Mouse (Mus musculus): ENCODE results near the gene Tbc1d22a.

Tbc1d22a gene

DNA sequence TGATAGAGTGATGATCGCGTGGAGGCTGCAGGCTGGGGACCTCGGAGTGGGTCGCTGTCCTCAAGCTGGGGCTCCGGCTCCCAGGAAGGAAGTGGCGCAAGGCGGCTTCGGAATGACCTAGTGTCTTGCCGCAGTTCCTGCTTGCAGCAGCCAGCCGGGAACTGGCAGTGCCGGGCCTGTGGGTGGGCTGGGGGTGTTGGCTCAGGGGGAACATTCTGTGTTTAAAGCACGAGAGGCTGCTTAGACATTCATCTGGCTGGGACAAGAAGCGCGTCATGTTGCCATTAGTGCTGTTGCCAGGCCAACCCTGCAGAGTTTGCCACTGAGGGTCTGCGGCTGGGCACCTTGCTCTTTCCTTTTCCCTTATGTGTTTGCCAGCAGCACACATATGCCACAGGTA lies 63.2 kb downstream of the Tbc1d22a start:
- peak; percentile 58 for DNase-seq (ENCODE audit: low read depth, low spot score)

DNA sequence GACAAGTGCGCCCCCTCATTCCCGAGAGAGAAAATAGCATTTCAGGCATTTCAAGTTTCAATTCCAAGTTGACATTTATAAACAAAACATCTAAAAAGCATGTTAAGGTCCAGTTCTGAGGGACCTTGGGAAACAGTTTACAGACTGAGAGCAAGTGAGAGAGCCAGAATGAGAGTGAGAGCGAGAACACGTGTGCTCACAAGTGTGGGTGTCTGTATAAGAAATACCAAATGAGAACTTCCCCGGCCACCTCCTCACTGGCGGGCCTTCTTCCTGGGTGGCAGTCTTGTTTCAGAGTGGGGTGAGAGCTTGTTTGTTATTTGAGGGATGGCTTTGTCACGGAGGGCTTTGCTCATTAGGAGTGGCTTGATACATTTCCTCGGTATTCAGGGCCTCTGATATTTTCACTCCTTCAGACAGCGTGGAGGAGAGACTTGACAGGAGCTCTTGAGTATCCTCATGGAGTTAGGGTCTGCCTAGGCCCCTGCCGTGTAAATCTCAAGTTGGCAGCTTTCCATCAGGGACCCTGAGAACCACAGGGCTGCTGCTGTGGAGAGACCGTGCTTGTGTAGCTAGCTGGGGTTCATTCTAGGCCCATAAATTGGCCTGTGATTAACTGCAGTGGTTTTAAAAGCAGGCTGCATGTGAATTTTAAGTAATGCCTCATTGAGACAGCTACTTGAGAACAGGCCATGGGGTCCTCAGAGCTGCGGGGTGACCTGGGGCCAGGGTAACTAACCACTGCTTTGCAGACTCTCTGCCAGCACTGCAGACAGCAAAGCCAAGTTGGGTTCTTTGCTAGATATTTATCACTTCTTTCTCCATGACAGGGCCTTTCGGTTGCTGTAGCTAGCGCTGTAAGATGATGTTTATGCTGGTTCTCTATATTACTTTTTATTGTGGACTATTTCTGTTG lies 65.1 kb downstream of the Tbc1d22a start:
- DNase-seq (ENCODE audit: low read depth, low spot score), result peak; percentile 53

DNA sequence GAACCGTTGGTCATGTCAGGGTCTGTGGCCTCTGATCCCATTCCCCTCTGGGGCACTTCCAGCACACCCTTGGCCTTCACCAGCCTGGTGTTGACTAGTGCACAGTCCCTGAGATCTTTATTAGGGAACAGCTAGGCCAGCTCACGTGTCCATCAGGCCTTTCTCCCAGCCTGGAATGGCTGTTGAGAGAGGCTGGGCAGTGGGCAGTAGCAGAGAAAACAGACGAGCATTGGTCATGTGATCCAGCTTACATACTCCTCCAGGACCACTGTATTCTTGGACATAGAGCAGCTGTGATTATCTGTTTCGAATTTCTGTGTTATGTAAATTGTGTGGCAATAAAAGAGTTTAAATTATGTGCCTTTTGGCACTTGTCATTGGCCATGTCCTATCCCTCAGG lies 65.9 kb downstream of the Tbc1d22a start:
- DNase-seq (ENCODE audit: low read depth, low spot score), result no peak

DNA sequence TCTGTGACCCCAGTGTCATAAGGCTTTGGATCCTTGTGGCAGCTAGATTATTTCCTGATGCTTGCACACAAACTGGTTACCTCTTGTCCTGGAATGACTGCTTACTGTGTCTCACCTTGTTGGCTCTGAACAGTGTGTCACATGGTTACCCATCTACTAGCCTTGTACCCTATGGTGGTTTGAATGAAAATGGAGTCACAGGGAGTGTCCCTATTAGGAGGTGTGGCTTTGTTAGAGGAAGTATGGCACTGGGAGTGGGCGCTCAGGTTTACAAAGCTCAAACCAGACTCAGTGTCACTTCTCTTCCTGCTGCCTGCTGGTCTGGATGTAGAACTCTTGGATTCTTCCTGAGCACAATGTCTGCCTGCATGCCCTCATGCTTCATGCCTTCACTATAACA lies 69.0 kb downstream of the Tbc1d22a start:
- no peak for DNase-seq (ENCODE audit: low read depth, low spot score)

DNA sequence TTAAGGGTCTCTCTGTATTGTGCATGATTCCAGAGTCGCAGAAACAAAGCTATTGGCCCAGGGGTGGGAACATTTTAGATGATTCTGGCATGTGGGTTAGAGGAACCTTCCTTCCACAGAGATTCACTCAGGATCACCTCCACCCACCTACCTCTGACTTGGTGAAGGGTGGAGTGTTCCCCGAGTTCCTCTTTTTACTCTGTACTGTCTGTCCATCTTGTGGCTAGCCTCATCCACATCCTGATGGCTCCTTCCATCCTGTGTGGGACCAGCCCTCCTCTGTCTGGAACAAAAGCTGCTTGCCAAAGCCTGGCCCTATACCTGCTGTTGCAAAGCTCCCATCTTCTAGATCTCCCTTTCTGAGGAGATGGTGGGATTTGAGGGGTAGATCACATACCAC lies 71.0 kb downstream of the Tbc1d22a start:
- DNase-seq (ENCODE audit: low read depth, low spot score), result no peak

DNA sequence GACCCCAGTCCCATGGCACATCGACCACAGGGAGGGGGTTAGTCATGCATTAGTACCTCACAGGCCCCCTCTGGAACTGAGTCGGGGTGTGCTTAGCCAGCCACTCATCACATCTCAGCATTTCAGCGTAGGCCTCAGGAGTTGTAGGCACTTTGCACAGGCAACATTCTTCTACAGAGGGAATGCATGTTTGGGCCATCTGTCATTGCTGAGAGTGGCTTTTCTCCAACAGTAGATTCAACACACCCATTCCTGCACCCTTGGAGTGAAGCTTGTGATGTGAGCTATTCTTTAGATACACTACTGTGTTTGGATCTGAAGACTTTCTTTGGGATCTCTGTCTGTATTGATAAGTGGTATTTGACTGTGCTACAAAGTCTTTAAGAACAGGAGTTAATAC lies 75.8 kb downstream of the Tbc1d22a start:
- peak; percentile 65 for DNase-seq (ENCODE audit: low read depth, low spot score)

DNA sequence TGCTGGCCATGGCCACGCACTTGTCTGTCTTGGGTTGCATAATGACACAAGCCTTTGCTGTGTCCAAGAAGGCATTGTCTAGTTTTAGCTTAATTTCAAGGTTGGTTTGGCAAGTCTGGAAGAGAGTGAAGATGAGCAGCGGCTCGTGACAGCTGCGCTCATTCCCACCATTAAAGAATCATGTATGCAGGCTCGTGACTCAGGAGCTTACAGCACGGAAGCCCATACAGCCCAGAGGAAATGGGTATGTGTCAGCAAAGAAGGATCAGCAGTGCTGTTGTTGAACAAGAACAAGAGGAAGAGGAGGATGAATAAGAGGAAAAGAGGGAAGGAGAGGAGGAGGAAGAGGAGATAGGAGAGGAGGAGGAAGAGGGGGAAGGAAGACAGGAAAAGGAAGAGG lies 78.0 kb downstream of the Tbc1d22a start:
- no peak for DNase-seq (ENCODE audit: low read depth, low spot score)

DNA sequence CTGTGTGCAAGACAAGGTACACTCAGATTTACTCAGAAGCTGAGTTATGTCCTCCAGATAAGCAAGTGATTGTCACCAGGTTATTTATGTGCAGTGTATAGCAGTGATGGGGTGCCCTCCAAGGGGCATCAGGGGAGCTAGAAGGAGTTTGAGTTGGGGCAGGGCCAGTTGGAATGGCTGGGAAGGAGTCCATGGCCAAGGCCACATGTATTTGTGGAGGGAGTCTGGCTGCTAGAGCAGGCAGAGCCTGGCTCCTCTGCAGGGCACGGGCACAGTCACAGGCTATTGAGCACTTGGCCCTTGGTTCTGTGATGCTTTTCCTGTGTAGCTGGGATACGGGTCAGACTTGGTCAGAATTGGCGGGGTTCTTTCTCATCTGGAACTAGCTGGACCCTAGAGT lies 80.2 kb downstream of the Tbc1d22a start:
- DNase-seq (ENCODE audit: low read depth, low spot score), result no peak

DNA sequence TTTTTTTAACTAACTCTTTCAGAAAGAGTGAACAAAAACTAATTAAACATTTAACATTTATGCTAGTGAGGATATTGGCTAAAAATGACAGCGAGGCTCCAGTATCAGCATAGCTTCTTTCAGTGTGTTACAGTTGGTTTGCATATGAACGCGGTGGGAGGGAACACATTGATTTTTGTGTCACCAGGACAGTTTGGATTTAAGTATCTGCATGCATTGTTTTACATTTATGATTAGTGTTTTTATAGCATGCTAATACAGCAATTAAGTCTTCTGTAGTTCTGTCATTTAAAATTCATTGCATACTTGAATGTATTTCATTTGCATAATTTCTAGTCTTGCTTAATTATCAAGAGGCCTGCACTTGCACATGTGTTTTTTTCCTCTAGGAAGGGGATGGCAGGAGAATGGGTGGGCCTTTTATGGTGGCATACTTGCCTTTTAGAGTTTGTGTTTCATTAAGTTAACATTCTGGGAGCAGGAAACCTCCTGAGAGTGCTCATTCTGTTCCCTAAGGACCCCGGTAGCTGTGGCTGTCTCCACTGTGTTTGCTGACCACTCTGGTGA lies 81.5 kb downstream of the Tbc1d22a start:
- no peak for DNase-seq (ENCODE audit: low read depth, low spot score)

DNA sequence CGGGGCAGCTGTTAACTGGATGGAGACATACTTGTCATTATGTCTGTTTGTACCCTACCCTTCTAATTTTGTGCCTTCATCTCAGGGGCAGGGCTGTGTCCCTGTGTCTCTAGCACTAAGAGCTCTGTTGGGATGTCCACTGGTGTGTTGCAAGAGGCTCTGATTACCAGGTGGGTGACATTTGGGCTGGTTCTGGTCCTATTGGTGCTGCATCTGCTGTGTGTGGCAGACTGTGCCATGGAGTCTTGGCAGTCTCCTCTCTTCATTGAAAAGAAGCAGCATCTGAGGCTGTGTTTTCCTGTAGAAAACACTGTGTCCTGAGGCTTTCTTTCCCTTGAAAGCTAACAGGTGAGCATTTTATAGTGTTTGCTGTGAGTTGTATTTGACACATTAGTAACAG lies 83.0 kb downstream of the Tbc1d22a start:
- no peak for DNase-seq (ENCODE audit: low read depth, low spot score)

DNA sequence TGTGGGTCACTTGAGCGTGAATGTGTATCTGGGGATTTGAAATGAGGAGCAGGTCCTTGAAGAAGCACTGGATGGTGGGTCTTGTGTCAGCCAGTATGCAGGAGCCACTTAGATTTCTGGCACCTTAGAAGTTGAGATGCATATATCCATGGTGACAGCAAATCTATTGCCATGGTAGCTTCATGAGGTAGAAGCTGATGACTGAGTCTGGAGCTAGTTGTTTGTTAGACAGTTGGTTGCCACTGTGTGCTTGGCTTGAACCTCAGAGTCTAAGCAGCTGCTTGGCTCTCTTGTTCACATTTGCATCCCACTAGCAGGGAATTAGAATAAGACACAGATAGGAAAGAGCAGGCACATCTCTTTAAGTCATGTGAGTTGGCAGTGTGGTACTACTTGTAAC lies 89.6 kb downstream of the Tbc1d22a start:
- DNase-seq (ENCODE audit: low read depth, low spot score), result no peak

DNA sequence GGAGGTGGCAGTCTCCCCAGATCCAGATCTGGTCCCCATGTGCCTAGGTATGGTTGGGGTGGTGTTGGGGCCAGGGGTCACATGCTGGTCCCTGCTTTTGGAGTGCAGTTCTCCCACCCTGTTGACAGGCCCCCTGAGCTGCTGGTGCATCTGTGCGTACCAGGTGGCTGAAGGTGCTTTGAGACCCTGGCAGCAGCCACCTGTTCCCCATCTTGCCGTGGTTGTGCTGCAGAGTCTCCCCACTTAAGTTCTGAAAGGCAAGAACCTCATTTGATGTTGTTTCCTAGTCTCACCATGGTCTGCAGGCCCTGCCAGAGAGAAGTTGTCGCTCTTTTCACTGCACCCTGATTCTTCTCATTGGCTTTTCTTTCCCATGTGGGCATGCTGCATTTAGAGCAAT lies 90.6 kb downstream of the Tbc1d22a start:
- DNase-seq (ENCODE audit: low read depth, low spot score), result no peak

DNA sequence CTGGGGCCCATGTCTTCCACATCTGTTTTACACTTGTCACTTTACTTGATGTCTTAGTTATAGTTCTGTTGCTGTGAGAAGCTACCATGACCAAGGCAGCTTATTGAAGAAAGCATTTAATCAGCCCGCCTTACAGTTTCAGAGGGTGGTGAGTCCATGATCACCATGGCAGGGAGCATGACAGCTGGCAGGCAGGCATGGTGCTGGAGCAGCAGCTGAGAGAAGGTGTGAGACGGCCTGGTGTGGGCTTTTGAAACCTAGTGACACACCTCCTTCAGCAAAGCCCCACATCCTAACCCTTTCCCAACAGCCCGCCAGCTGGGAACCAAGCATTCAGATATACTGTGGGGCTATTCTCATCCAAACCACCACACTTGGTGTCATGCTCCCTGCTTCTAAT lies 91.0 kb downstream of the Tbc1d22a start:
- DNase-seq (ENCODE audit: low read depth, low spot score), result no peak

DNA sequence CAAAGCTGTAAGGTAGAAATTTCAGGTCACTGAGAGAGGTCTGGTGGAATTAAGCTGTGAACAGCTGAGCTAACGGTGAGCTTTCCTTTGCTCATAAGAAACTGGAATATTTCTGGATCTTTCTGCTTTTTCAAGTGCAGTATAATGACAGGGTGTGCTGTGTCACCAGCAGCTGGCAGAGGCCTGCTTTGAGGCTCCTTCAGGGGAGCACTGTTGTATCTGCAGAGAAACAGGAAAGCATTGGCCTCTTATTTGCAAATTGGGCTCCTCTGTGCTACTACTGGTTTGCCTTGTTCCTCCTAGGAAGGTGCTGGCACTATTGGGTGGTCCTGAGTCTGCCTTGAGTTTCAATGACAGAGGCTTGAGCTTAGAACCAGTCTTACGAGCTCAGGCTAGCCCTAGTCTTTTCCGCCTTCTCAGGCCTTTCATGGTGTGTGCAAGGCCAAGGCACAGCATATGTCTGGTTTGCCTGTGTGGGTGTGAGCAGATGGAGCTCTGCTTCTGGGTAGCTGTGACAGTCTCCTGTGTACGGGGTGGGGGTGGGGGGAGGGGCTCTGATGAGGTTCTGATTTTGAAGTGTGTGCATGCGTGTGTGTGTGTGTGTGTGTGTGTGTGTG lies 95.1 kb downstream of the Tbc1d22a start:
- DNase-seq (ENCODE audit: low read depth, low spot score), result peak; percentile 79

DNA sequence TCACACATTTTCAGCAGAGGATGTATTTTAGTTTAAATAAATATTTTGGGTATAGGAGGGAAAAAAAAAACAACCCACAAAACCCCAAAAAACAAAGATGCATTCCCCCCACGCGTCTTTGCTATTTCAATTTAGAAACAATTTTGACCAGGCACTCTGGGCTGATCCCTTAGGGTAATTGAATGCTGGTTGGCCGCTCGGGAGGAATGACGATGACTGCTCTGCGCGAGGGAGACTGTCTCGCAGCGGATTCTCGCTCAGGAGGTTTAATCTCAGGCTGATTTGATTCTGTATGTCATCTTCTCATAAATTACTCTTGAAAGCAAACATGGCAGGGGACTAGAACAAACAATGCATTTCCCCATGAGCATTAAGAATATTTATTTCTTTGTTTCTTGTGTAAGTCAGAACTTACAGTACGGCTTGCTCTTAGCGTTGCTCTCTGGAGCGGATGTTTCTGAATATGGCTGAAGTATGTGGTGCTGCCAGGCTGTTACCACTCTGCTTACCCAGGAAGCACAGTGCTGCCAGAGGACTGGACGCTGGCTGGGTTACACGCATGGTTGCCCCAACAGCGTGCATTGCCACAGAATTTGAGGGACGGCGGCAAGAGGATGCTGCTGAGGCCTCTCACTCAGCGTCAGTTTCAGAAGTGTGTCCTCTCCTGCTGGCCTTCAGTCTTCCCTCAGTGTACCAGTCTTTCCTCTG lies 106.7 kb downstream of the Tbc1d22a start:
- no peak for DNase-seq (ENCODE audit: low read depth, low spot score)

DNA sequence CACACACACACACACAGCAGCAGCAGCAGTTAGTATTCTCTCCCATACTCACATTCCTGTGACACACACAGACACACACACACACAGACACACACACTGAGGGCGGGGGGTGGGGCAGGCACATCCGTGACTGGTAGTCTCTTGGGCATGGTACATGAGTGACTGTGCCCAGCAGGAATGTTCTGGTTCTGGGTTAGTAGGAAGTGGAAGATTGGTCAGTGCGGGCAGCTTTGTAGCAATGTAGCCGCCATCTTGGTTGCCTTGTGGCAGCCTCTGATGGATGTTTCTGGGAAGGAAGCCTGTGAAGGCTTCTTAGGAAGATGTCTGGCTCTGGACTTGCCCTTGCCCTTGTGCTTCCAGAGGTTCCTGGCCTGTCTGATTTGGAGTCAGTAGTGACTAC lies 112.1 kb downstream of the Tbc1d22a start:
- DNase-seq (ENCODE audit: low read depth, low spot score), result no peak

DNA sequence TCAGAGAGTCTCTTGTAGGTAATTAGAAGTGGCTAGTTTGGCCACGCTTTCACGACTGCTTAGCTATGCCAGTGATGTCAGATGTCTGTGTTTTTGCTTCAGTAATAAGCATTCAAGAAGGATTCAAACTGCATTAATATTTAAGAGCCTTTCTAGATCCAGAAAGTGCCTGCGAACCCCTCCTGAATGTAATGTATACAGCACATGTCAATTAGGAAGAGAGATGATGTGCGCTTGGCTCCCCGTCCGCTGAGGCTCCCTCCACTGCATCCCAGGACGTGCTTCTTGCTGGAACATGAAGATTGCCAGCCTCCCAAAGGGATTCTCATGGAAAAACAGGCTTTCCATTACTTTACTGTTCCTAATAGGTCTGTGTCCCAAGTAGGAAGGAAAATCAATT lies 115.7 kb downstream of the Tbc1d22a start:
- DNase-seq (ENCODE audit: low read depth, low spot score), result no peak

DNA sequence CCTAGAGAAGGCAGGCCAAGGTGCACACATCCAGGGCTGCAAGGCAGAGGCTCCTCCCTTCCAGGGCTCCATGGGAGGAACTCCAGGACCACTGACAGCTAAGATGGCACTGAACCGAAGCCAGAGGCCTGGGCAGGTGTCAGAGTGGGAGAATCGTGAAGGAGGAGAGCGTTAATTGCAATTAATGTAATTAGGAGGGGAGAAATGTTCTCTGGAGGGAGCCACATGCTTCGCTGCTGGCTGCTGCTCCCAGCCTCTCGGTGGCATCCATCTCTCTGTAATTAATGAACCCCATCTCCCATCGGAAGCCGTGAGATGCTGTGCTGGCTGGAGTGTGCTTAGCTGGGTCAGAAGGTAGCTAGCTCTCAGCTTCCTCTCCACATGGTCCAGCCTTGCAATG lies 116.2 kb downstream of the Tbc1d22a start:
- no peak for DNase-seq (ENCODE audit: low read depth, low spot score)

DNA sequence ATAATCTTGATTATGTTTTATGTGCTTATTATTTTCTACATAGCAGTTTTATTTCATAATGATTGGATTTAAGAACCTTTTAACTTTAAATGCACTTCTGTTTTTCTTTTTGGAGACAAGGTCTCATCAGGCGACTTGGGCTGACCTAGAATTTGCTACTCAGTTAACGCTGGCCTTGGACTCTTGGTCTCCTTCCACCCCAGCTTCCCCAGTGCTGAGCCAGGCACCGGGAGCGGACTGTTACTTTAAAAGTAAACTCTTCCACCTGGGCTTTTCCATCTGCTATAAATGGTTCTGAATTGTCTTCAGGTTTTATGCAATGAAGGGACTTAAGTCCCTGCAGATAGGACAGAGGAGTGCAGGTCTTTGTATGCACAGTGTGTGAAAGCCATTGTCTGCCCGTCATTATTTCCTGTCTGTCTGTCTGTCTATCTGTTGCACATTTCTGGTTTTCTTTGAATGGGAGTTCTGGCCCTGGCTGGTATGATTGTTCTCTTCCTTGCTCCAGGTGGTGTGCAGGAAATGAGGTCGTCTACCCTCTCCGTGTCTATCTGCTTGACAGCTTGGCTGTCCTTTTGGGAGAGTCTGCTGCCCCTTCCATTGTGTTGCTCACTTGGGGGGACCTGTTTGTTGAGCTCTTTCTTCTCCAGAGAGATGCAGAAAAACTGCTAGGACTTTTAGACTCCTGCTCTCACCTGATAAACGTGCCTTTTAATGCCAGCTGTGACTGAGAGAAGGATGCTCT lies 117.4 kb downstream of the Tbc1d22a start:
- no peak for DNase-seq (ENCODE audit: low read depth, low spot score)

DNA sequence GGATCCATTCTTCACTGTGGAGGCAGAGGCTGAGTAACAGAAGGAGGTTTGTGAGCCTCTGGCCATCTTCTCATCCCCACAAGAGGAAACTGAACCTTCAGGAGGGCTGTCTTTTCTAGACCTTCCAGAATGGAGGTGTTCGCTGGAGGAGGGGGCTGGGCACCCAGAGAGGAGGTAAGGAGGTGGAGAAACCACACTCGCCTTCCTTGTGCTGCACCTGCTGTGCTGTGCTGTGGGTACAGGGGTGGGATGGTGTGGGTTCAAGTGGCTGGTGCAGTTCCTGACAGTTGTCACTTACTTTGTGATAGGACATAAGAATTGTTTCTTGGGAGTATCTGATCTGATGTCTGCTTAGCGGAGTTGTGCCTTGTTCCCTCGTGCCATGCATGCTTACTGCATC lies 118.9 kb downstream of the Tbc1d22a start:
- no peak for DNase-seq (ENCODE audit: low read depth, low spot score)

DNA sequence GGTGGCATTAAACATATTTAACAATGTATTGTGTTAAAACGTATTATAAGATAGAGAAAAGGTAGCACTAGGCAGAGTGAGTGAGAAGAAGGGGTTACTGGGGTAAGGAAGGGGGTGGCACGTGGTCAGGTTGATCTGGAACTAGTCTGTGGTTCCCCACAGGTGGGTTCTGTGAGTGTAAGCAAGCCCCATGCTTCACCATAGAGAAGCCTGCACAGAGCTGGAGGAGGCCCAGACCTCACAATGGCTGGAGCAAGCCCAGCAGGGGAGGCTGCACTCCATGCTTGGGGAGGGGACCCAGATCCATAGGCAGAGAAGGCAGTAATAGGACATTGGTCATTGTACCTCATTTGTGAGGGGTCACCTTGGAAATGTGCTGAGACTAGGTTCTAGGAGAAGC lies 119.3 kb downstream of the Tbc1d22a start:
- DNase-seq (ENCODE audit: low read depth, low spot score), result no peak

DNA sequence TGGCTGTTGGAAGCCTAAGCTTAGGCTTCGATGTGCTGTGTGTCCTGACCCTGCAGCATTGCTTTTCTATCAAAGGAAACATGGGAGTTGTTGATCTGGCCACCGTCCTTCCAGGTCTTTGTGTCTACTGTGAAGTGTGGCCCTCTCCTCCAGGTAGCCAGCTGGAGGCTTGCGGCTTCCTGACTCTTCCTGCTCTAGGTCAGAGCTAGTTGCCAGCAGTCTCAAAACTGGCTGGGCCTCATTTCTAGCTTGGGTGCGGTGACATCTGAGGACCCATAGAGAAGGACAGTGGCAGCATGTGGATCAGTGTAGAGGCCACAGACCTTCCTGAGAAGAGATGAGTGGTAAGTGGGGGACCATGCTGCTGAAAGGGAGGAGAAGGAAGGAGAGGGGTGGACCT lies 120.0 kb downstream of the Tbc1d22a start:
- no peak for DNase-seq (ENCODE audit: low read depth, low spot score)
